Mouse (Mus musculus): Measurements from ENCODE around the gene Snx27.

DNA sequence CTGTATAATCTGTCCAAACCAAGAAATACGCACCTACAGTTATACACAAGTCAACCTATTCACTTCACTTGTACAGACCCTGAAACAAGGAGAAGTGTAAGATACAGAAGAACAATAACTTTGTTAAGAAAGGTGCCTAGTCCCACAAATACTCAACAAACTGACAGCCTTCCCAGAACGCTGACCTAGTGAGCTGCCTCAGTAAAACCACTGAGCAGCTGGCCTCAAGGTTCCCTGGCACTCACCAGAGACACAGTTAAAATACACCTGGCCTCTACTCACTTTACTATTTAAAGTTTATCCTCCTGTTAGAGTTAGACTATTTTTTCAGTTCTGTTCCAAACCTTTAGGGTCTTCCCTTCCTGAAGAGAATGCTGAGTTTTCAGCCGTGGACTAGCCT is 19.4 kb downstream of the Snx27 start:
- TF ChIP-seq POLR2A (IDR thresholded peaks at IDR 0.05; ENCODE audit: low read depth, low read length) = no peak
- TF ChIP-seq HCFC1 (IDR thresholded peaks at IDR 0.05; ENCODE audit: low read depth, low read length) = no peak
- no peak for TF ChIP-seq NRF1 (IDR thresholded peaks at IDR 0.05; ENCODE audit: low read depth, low read length)
- TF ChIP-seq TBP (conservative IDR thresholded peaks at IDR 0.05; ENCODE audit: low read depth, low read length) = no peak
- TF ChIP-seq TCF12 (IDR thresholded peaks at IDR 0.05; ENCODE audit: low read depth, low read length) = no peak
- TF ChIP-seq CTCF (conservative IDR thresholded peaks at IDR 0.05 in 1 of 2, IDR thresholded peaks at IDR 0.05 in 1 of 2; ENCODE audit: low read depth in 2 of 2, low read length in 2 of 2) = no peak
- no peak for TF ChIP-seq MAX (IDR thresholded peaks at IDR 0.05; ENCODE audit: low read length)
- no peak for TF ChIP-seq MXI1 (IDR thresholded peaks at IDR 0.05; ENCODE audit: low read depth, low read length)

Data from CH12.LX (cell line).